Mouse (Mus musculus) gastrocnemius, adult 8-10 months (tissue): Measurements from ENCODE around the gene Dok7. TPM values are rescaled to one million over a fixed set of nuclear protein-coding genes. Genes with fewer than 3 reads are reported as not detected.

Experiments used
- DNase-seq, 2 experiments: peaks; one replicate each; pipeline ENCODE4 v3.0.0; 2022; ENCODE audit warnings: low spot score in 2 of 2
- total RNA-seq, 4 experiments: library from RNA; stranded (reverse); gene quantifications; 2 replicates each; pipeline ENCODE4 v1.2.4; 2022

The Dok7 gene
- total RNA-seq = 10 to 100 TPM; 15.8 to 22.5 (median 19.8) TPM

- DNase-seq = peak; percentile 68 to 81
Observed at GRCm38 (mm10) chr5:35056604-35057432, at the start of gene Dok7. Gene Dok7, plus strand, starts transcription at chr5:35056766.

GRCm38 (mm10) chr5:35009163-35009562 is 47.4 kb upstream of the Dok7 start:
- DNase-seq = no peak

- no peak for DNase-seq
Observed at GRCm38 (mm10) chr5:35010656-35011055, 45.9 kb upstream of the Dok7 start.

GRCm38 (mm10) chr5:35011156-35011923 is 45.2 kb upstream of the Dok7 start:
- DNase-seq = no peak

- no peak for DNase-seq
Observed at GRCm38 (mm10) chr5:35014036-35014435, 42.5 kb upstream of the Dok7 start.

GRCm38 (mm10) chr5:35019673-35020300 is 36.8 kb upstream of the Dok7 start:
- no peak for DNase-seq

GRCm38 (mm10) chr5:35020410-35021241 is 35.9 kb upstream of the Dok7 start:
- DNase-seq = no peak

- DNase-seq = no peak
Observed at GRCm38 (mm10) chr5:35024975-35025374, 31.6 kb upstream of the Dok7 start.

- DNase-seq = no peak
Observed at GRCm38 (mm10) chr5:35029303-35029702, 27.3 kb upstream of the Dok7 start.

- no peak for DNase-seq
Observed at GRCm38 (mm10) chr5:35029755-35030154, 26.8 kb upstream of the Dok7 start.

GRCm38 (mm10) chr5:35033068-35033467 is 23.5 kb upstream of the Dok7 start:
- DNase-seq = no peak

- DNase-seq = no peak
Observed at GRCm38 (mm10) chr5:35033619-35034018, 22.9 kb upstream of the Dok7 start.

- DNase-seq = no peak
Observed at GRCm38 (mm10) chr5:35035141-35035540, 21.4 kb upstream of the Dok7 start.

- DNase-seq = no peak
Observed at GRCm38 (mm10) chr5:35035795-35036194, 20.8 kb upstream of the Dok7 start.

GRCm38 (mm10) chr5:35037438-35037837 is 19.1 kb upstream of the Dok7 start:
- no peak for DNase-seq

- no peak for DNase-seq
Observed at GRCm38 (mm10) chr5:35041268-35041829, 15.2 kb upstream of the Dok7 start, which contains the start of gene Hgfac. Gene Hgfac, plus strand, starts transcription at chr5:35041509.

GRCm38 (mm10) chr5:35042431-35043109 is 14.0 kb upstream of the Dok7 start:
- no peak for DNase-seq

GRCm38 (mm10) chr5:35043110-35043451 is 13.5 kb upstream of the Dok7 start:
- peak; percentile 38 to 46 for DNase-seq

GRCm38 (mm10) chr5:35050541-35050940 is 6.0 kb upstream of the Dok7 start:
- no peak for DNase-seq

GRCm38 (mm10) chr5:35054628-35055027 is 1.9 kb upstream of the Dok7 start:
- no peak for DNase-seq
